Mouse (Mus musculus): ENCODE measurements around the gene Tigar. TPM values are rescaled to one million over a fixed set of nuclear protein-coding genes. Genes with fewer than 3 reads are reported as not detected.
A peak's percentile ranks its signal among the peaks of the same experiment; 100 is the strongest.

The Tigar gene
- total RNA-seq, 2 experiments from 2014 or later, result 3.1 TPM; not detected in 1

DNA sequence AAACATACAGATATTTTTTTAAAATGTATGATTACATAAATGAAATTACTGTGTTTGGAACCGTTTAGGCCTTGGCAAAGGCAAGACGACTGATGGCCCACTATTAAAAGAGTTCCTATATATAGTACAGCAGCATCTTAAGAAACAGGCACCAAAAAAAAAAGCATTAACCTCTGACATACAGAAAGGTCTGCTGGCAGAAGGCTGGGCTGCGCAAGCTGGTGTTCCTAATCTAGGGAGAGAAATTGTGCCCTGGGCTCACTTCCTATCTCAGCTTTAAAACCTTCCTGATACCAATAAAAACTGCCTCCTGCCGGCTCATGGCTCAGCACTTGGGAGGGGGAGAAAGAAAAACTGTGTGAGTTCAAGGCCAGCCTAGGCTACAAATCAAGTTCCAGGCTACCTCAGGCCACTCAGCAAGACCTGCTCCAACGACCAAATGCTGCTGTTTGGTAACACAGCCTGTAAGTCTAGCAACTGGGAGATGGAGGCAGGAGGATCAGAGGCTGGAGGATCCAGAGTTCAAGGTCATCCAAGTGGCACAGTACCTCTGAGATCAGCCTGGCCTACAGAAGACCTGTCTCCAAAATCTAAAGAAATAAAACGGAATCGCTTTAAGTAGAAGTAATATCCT, 4.8 kb downstream of the Tigar start:
- no peak for ATAC-seq (replicated peaks; ENCODE audit: low FRiP score, low TSS enrichment, poor library complexity, severe bottlenecking)

DNA sequence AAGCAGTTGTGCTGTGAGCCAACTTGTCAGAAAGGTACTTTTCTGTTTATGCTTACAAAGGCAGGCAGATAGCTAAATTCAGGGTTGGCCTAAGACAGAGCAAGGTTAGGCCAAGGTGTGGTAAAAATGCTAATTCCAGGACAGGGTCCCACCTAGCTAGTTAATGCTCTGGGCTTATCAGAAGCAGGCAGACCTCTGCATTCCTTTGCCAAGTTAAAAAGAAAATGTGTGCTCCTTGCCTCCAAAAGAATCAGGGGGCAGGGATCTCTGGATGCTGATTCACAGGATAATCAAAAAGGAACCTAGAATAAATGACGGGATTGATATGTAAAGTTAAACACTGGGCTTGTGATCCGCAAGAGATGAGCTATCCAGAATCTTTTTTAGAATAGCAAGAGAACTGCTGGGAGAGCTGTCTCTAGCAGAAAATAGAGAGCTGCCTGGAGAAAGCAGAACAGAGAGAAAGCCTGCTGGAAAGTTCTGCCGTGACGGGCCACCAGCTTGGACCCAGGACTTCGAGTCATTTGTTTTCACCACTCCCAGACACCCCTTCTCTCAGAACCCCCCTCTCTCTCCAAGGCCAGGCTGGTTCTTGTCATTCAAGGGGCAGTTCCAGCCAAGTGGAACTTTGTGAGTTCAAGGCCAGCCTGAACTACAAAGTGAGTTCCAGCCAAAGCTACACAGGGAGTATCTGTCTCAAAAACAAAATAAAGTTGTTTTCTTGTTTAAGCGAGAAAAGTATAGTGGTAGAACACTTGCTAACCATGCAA, 5.7 kb downstream of the Tigar start:
- no peak for ATAC-seq (replicated peaks; ENCODE audit: low FRiP score, low TSS enrichment, poor library complexity, severe bottlenecking)

DNA sequence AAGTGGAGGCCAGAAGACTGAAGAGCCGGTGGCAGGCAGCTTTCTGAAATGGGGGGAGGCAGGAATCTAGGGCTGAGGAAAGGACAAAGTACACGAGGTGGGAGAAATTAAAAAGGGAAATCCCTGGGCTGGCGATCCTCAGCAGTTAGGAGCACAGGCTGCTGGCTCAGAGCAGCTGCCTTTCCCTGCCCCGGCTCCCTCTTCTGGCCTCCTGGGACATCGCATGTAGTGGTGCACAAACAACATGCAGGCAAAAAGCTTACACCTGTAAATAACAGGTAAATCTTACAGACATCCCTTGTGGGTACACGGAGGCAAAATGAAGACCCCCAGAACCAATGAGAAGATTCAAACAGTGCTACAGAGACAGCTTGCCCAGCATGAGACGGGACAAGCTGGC, 14.8 kb downstream of the Tigar start:
- ATAC-seq (replicated peaks; ENCODE audit: low FRiP score, low TSS enrichment, poor library complexity, severe bottlenecking), result 0 out of 2 replicates have a peak, but pooled peaks have one; percentile 65

DNA sequence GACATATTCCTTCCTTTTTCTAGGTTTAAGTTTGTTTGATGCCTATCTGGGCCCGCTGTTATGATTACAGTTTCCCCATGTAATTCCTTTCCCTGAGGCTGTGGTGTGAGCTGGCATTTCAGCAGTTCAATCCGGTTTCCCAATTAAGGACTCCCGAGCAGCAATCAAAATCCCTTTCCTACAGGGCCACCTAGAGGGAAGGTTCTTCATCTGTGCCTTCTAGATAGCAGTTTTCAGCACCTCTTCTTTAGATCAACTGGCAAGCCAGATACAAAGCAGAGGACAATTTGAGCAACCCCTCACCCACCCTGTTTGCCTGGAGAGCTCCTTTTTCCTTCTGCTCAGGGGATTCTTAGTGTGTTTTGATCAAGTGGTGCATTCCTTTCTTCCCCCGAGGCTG, 22.6 kb downstream of the Tigar start:
- no peak for ATAC-seq (replicated peaks; ENCODE audit: low FRiP score, low TSS enrichment, poor library complexity, severe bottlenecking)

DNA sequence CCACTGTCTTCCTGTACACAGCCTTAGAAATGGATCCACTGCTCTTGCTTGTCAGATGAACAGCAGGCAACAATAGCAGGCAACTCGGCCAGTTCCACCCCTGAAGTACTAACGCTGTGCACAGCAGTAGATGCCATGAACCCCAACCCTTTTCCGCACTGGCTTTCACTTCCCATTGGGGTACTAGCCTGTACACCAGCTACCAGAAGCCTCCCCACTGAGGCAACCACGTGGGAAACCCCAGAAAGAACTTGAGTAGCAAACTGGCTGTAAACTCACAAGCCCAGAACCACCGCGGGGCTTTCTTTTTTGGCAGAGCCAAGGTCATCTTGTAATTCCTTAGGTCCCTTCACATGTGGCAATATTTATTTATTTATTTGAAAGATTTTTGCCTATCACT, 27.5 kb downstream of the Tigar start:
- no peak for ATAC-seq (replicated peaks; ENCODE audit: low FRiP score, low TSS enrichment, poor library complexity, severe bottlenecking)

DNA sequence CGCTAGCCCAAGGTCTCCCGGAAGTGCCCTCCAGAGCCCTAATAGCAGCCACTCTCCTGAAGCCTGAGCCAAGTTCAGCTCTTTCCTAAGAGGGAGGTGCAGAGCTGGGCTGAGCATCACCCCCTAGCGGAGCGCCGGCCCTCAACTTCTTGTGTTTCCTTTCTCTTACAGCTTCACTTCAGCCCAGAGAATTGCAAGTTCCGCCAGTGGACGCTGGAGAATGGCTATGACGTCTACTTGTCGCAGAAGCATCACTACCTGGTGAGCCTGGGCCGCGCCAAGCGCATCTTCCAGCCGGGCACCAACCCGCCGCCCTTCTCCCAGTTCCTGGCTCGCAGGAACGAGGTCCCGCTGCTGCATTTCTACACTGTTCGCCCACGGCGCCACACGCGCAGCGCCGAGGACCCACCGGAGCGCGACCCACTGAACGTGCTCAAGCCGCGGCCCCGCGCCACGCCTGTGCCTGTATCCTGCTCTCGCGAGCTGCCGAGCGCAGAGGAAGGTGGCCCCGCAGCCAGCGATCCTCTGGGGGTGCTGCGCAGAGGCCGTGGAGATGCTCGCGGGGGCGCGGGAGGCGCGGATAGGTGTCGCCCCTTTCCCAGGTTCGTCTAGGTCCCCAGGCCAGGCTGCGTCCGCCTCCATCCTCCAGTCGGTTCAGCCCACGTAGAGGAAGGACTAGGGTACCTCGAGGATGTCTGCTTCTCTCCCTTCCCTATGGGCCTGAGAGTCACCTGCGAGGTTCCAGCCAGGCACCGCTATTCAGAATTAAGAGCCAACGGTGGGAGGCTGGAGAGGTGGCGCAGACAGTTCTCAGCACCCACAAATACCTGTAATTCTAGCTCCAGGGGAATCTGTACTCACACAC, 29.3 kb downstream of the Tigar start:
- ATAC-seq (replicated peaks; ENCODE audit: low FRiP score, low TSS enrichment, poor library complexity, severe bottlenecking), result peak; percentile 41; the same call in 1 of the 2 replicates

DNA sequence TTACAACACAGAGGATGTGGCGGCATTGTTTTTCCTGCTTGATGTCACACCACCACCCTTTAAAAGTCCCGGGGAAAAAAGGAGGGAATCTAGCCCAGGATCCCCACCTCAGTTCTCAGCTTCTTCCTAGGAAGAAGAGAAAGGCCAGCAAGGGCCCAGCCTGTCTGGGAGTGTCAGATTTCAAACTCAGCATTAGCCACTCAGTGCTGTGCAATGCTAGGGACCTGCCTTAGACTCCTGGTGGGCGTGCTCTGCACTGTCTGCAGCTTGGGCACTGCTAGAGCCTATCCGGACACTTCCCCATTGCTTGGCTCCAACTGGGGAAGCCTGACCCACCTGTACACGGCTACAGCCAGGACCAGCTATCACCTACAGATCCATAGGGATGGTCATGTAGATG, 36.5 kb downstream of the Tigar start, which contains the start of gene Fgf23:
TSS of gene Fgf23 (plus strand) at position 86 of the 400 bp plus-strand sequence.
- ATAC-seq (replicated peaks; ENCODE audit: low FRiP score, low TSS enrichment, poor library complexity, severe bottlenecking), result no peak

DNA sequence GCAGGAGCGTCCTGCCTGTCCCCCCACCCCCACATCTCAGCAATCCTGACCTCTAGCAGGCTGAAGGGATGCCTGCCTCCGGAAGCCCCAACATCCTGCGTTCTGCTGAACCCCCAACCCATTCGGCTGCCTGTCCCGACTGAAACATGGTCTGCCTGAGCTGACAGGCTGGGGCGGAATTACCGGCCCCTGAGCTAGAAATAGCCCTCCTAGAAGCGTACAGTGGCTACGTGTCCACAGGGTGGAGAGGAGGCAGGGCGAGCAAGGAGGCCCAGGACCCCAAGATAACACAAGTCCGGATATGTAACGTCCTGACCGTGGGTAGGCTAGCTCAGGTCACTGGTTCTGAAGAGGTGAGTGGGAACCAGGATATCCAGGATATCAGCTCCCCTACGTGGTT, 44.5 kb downstream of the Tigar start:
- ATAC-seq (replicated peaks; ENCODE audit: low FRiP score, low TSS enrichment, poor library complexity, severe bottlenecking), result no peak

DNA sequence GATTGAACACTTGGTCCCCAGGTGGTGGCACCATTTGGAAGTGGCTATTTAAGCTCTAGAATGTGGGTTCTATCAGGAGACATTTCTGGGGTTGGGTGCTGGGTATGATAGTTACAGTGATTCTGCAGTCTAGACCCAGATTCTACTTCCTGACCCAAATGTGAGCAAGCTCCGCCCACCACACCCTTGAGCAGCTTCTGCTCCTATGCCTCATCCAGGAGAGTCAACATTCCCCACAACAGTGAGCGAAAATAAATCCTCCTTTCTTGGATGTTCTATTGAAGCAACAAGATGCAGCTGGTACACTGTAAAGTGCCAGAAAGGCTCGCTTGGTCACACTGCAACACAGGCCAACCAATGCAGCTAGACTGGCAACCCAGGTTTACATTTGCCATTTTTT, 45.4 kb downstream of the Tigar start:
- no peak for ATAC-seq (replicated peaks; ENCODE audit: low FRiP score, low TSS enrichment, poor library complexity, severe bottlenecking)

DNA sequence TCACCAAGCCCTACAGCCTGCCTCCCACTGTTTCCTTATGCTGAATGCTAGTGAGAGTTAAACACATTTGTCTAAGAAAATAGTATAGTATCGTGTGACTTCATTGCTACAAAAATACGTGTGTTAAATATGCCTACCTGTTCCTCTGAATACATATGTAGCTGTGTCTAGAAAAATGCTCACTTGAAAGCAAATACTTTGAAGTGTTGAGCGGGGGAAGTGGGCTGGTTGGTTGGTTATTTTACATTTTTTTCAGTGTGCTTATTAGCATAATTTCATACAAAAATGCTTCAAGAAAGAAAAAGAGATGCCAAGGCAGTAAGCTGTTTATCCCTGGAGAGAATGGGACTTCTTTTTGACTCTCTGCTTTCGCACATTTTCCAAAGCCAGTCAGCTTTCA, 49.4 kb downstream of the Tigar start:
- ATAC-seq (replicated peaks; ENCODE audit: low FRiP score, low TSS enrichment, poor library complexity, severe bottlenecking), result no peak

DNA sequence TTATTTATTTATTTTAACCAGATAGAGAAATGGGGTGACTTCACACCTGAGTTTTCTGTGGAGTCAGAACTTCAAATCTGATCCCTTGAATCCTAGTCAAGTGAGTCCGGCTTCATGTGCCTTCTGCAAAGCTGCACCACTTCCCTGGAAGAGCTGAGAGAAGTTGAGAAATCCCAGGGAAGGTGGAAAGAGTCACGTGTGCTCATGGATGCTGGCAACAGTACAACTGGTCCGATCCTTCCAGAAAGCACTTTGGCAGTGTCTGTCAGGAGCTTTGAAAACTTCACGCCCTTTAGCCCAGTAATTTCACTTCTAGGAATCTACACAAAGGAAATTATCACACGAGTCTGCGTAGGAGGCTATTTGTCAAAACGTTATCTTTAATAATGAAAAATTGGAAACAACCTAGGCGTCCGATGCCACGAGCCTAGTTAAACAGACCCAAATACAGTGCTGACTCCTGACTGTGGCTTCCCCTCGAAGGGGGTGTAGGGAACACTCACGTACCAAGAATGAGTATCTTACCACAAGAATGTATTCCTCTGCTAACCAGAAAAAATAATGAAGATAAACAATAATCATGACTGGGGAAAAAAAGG, 52.3 kb downstream of the Tigar start:
- no peak for ATAC-seq (replicated peaks; ENCODE audit: low FRiP score, low TSS enrichment, poor library complexity, severe bottlenecking)

DNA sequence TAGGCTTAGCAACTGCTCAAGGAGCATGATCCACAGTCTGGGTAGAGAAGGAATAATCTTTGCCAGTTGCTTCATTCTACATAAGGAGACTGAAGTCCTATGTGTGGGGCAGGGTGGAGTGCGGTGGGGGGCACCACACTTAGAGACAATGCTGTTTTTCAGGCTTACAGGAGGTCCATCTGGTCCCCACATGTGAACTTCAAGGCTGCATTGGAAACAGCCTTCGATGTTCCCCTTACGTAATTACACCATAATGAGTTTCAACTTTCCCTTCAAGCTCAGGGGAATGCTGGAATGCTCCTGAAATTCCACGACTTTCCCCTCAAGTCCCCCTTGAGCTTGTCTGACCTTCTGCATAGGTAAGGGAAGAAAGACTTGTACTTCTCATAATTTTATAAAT, 58.5 kb downstream of the Tigar start:
- ATAC-seq (replicated peaks; ENCODE audit: low FRiP score, low TSS enrichment, poor library complexity, severe bottlenecking), result no peak

DNA sequence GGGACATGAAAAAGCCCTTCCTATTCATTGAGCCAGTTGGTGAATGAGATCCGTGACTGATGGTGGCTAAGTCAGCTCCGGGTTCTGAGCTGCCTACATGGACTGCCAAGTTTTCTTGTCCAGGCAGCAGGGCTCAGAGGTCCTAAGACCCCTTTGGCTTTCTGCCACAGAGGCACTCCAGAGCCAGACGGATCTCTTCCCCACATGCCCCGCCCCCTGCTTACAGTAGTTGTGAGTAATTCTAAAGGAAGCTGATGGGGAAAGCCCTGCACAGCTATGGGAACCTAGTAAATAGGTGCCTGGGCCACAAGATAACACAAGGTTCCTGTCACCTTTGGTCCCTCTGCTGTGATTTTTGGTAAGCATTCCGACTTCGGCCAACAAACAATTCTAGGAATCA, 64.4 kb downstream of the Tigar start:
- no peak for ATAC-seq (replicated peaks; ENCODE audit: low FRiP score, low TSS enrichment, poor library complexity, severe bottlenecking)

Other genes starting within 250 kb of the Tigar start
- gene Dyrk4, start 187.7 kb downstream of the Tigar start, total RNA-seq (2014; fragmentation: Nextera tagmentation), result 1.4 TPM in 1 of 2 replicates, not detected in the other
- not detected in 2 replicates for gene Dyrk4, start 187.7 kb downstream of the Tigar start, total RNA-seq (2017)
- gene Rad51ap1, start 170.0 kb downstream of the Tigar start, total RNA-seq (2014; fragmentation: Nextera tagmentation), result 85.9 and 90.7 TPM in 2 replicates
- gene Rad51ap1, start 170.0 kb downstream of the Tigar start, total RNA-seq (2017), result 174 and 247 TPM in 2 replicates
- gene D6Wsu163e, start 169.6 kb downstream of the Tigar start, total RNA-seq (2014; fragmentation: Nextera tagmentation), result 16.7 and 36.8 TPM in 2 replicates
- 29.3 and 60.9 TPM in 2 replicates for gene D6Wsu163e, start 169.6 kb downstream of the Tigar start, total RNA-seq (2017)
- not detected in 2 replicates for gene Fgf6, start 94.0 kb downstream of the Tigar start, total RNA-seq (2014; fragmentation: Nextera tagmentation)
- not detected in 2 replicates for gene Fgf6, start 94.0 kb downstream of the Tigar start, total RNA-seq (2017)
- gene Fgf23, start 36.7 kb downstream of the Tigar start, total RNA-seq (2014; fragmentation: Nextera tagmentation), result not detected in 2 replicates
- gene Fgf23, start 36.7 kb downstream of the Tigar start, total RNA-seq (2017), result not detected in 2 replicates
- gene Ccnd2, start 42.6 kb upstream of the Tigar start, total RNA-seq (2014; fragmentation: Nextera tagmentation), result 73.8 and 98.1 TPM in 2 replicates
- gene Ccnd2, start 42.6 kb upstream of the Tigar start, total RNA-seq (2017), result 37.0 and 40.1 TPM in 2 replicates

Measured in megakaryocyte-erythroid progenitor cell, adult 5-6 weeks (primary cell).